Mouse (Mus musculus): ENCODE results near the gene Pknox1.

GRCm38 (mm10) chr17:31635781-31636180 is 71.2 kb downstream of the Pknox1 start:
- TF ChIP-seq POLR2A (IDR thresholded peaks at IDR 0.05; ENCODE audit: insufficient read depth, low read length) (no peak), CTCF (IDR thresholded peaks at IDR 0.05; ENCODE audit: low read depth, low read length) (no peak)
